9 mouse cellular contexts compared by ENCODE assay signal in genomic region chr9:111056798-111057543, GRCm38 (mm10). TPM values are rescaled to one million over a fixed set of nuclear protein-coding genes. Genes with fewer than 3 reads are reported as not detected.
DNase-seq lines count a peak whose midpoint lies in the region; ATAC-seq and TF ChIP-seq lines count a peak whose summit lies in the region.
"Had no signal": no experiment of that assay in that cellular context is flagged by ENCODE, and none has a peak within 500 bp of the region (broad histone marks: within the 10 kb centered on the region; RNA-seq: fewer than 3 reads in every experiment).

Gene Ccrl2, minus strand, starts transcription at chr9:111057519.

- no peak for DNase-seq in layer of hippocampus, adult 2 months (ENCODE audit: low spot score in 2 of 2)
- DNase-seq in layer of hippocampus, adult 9-11 months, result no peak
- DNase-seq in embryo, embryonic 10 days (ENCODE audit: low spot score), result peak; percentile 49
- peak; percentile 73 to 83 for DNase-seq in heart, adult 18-20 months
- DNase-seq in lung, embryonic 14.5 days, result peak; percentile 71
- DNase-seq in layer of hippocampus, adult 8-10 months (ENCODE audit: low spot score in 2 of 2), result no peak

- TF ChIP-seq CTCF in layer of hippocampus, adult 2 months (conservative IDR thresholded peaks at IDR 0.05), result no peak
- peak; percentile 2; the same call in 1 of the 2 replicates for TF ChIP-seq CTCF in intestine, postnatal 0 days (IDR thresholded peaks at IDR 0.05; ENCODE audit: low read depth)
- peak; percentile 11; the same call in 1 of the 2 replicates for TF ChIP-seq CTCF in lung, embryonic 14.5 days (IDR thresholded peaks at IDR 0.05; ENCODE audit: low read depth)

- peak within 1 kb of the TSS; percentile 59 for H3K27ac ChIP-seq in layer of hippocampus, adult 2 months
- peak within 1 kb of the TSS; percentile 30; the same call in 1 of the 2 replicates for H3K27ac ChIP-seq in intestine, postnatal 0 days (ENCODE audit: low read depth, low read length)
- peak within 1 kb of the TSS; percentile 67 for H3K27ac ChIP-seq in lung, embryonic 14.5 days (ENCODE audit: low read depth)

- 0 out of 2 replicates have a peak, but pooled peaks cover 4% of the 10 kb centered on the region for H3K4me1 ChIP-seq in intestine, postnatal 0 days (replicated peaks; ENCODE audit: control insufficient read depth, insufficient read depth, low read length)
- H3K4me1 ChIP-seq in lung, embryonic 14.5 days (ENCODE audit: insufficient read depth), result peaks cover 13% of the 10 kb centered on the region

- H3K9me3 ChIP-seq in intestine, postnatal 0 days (ENCODE audit: control insufficient read depth), result no peaks in the 10 kb centered on the region
- H3K9me3 ChIP-seq in lung, embryonic 14.5 days (ENCODE audit: low read depth, low read length), result no peaks in the 10 kb centered on the region

- peak within 1 kb of the TSS; percentile 82 for H3K4me2 ChIP-seq in intestine, postnatal 0 days (replicated peaks; ENCODE audit: low read depth)
- H3K4me2 ChIP-seq in lung, embryonic 14.5 days, result peak within 1 kb of the TSS; percentile 83

- H3K9ac ChIP-seq in intestine, postnatal 0 days (ENCODE audit: low read depth, low read length), result peak within 1 kb of the TSS; percentile 45
- peak within 1 kb of the TSS; percentile 62 for H3K9ac ChIP-seq in lung, embryonic 14.5 days

- peak; percentile 57; the same call in 1 of the 2 replicates for ATAC-seq in intestine, postnatal 0 days
- peak; percentile 80 for ATAC-seq in lung, embryonic 14.5 days (ENCODE audit: insufficient read depth)
- peak; percentile 28; the same call in 1 of the 2 replicates for ATAC-seq in neutrophil, adult 5-6 weeks (ENCODE audit: extremely low read depth, insufficient number of reproducible peaks, low FRiP score, poor library complexity, severe bottlenecking)
- ATAC-seq: Patski had no signal

- 5% methylated on average over 17 of the region's 17 CpGs for WGBS in intestine, postnatal 0 days
- 5% methylated on average over 17 of the region's 17 CpGs for WGBS in lung, embryonic 14.5 days

- no peaks in the 10 kb centered on the region for H3K36me3 ChIP-seq in intestine, postnatal 0 days (ENCODE audit: control insufficient read depth, insufficient read depth)
- H3K36me3 ChIP-seq in lung, embryonic 14.5 days (ENCODE audit: insufficient read depth), result no peaks in the 10 kb centered on the region

- peak within 1 kb of the TSS; percentile 49 for H3K4me3 ChIP-seq in layer of hippocampus, adult 2 months
- peak within 1 kb of the TSS; percentile 54 for H3K4me3 ChIP-seq in intestine, postnatal 0 days (ENCODE audit: low read depth, low read length)
- H3K4me3 ChIP-seq in lung, embryonic 14.5 days (ENCODE audit: low read depth, low read length), result peak within 1 kb of the TSS; percentile 43

- no peaks in the 10 kb centered on the region for H3K27me3 ChIP-seq in intestine, postnatal 0 days (replicated peaks; ENCODE audit: control insufficient read depth, insufficient read depth, low read length)
- H3K27me3 ChIP-seq in lung, embryonic 14.5 days (ENCODE audit: insufficient read depth, low read length), result no peaks in the 10 kb centered on the region
- H3K27me3 ChIP-seq: Patski had no signal

RNA-seq across cellular contexts. Expression of gene Ccrl2, which starts in this region (rescaled TPM):
- under 1 TPM; 0.69 to 0.72 TPM for total RNA-seq in layer of hippocampus, adult 2 months (2021)
- 1 to 10 TPM; 6.3 to 9.1 TPM for total RNA-seq in heart, adult 18-20 months (2021)
- 2.7 and 3.8 TPM in 2 replicates for polyA plus RNA-seq in intestine, postnatal 0 days (2015; fragmentation: Nextera tagmentation; extraction: Ambion mirVana)
- 2.1 and 2.9 TPM in 2 replicates for polyA plus RNA-seq in lung, embryonic 14.5 days (2014; fragmentation: Nextera tagmentation; extraction: Ambion mirVana)
- 12.0 and 12.5 TPM in 2 replicates for total RNA-seq in neutrophil, adult 5-6 weeks (2017)
- 1 to 10 TPM in 2 of 4 experiments, under 1 TPM in 2; 0.62 to 4.0 (median 1.2) TPM for total RNA-seq in layer of hippocampus, adult 8-10 months (2022)

Comparison
In these comparisons a context has a peak if more than half of its experiments do, and no peak if none do; other contexts are left out.
1. DNase-seq: peak in embryo, embryonic 10 days (single experiment), heart, adult 18-20 months (2 of 2) and lung, embryonic 14.5 days (single experiment); none in layer of hippocampus, adult 2 months (0 of 2), layer of hippocampus, adult 9-11 months (single experiment) and layer of hippocampus, adult 8-10 months (0 of 2).
2. ATAC-seq: peak in every context shown above with its lines; median percentile 80 in lung, embryonic 14.5 days; 57 in intestine, postnatal 0 days; 28 in neutrophil, adult 5-6 weeks.
3. Peak in every context shown above with its lines, with median percentiles within 50 percentile points of each other: H3K27ac ChIP-seq and H3K4me3 ChIP-seq.